Mouse (Mus musculus) urinary bladder, adult 2 months (tissue): Measurements from ENCODE around the gene Vps33a. TPM values are rescaled to one million over a fixed set of nuclear protein-coding genes. Genes with fewer than 3 reads are reported as not detected.
"Not testable (repeated sequence)": the region's sequence is repeated elsewhere in the genome, so short reads cannot be mapped to it uniquely, and the experiment has no call there.

Experiments
- DNase-seq: peaks from one replicate; pipeline ENCODE4 v3.0.0; 2022; ENCODE audit warnings: low spot score
- polyA plus RNA-seq: library from polyadenylated mRNA; depleted of rRNA; stranded (reverse); fragments of >200 nt; gene quantifications from 2 replicates; pipeline ENCODE4 v1.2.3, GENCODE M21; 2012; rRNA removed

The Vps33a gene
- polyA plus RNA-seq, 1 experiment: 14.6 TPM

- DNase-seq: no peak
These were observed 48.5 kb downstream of the Vps33a start for GRCm38 (mm10) chr5:123524393-123524750.

DNA sequence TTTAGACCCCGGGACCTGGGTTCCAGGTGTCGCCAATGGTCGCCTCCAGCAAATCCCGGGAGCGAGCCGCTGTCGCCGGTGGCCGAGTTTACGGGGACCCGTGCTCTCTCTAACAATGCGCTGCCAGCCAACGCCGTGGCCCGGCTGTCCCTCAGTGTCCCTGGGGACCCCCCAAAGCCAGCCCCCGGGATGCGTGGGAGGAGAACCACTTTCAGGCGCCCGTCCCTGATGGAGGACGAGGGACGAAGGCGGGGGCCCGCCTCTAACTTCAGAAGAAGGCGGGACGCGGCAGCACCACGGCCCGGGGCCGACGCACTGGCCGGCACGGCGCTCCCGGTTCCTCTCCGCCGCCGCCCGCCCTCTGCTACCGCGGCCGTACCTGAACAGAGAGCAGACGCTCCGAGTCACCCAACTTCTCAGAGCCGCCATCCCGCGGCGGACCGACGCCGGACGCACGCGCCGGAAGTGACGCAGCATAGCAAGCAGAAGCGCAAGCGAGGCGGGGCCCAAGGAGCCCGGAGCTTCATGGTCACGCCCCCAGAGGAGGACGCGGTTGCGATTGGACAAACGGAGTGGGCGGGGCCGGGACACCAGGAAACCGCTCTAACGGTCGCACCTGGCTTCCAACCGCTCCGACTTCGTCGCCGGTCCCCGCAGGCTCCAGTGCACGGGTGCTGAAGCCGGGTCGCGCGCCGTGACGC lies 49.0 kb downstream of the Vps33a start, which contains the start of gene Diablo:
TSS of gene Diablo (minus strand) at position 485 of the 701 bp plus-strand sequence.
- DNase-seq: peak; percentile 95

DNA sequence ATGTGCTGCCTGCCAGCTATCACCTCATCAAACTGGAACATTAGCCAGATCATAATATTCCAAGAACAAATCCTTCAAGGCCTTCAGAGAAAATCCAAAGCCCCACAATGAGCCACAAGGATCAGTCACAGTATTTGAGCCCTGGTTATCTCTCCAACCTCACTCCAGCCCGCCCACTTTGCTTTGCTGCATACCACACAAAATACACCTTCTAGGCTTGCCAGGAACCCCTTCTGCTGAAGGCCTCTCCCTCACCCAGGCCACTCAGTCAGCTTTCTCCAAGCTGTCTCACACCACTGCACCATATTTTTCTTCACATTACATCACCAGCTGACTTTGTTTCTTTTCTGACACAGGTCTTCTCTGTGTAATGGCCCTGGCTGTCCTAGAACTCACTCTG lies 50.7 kb downstream of the Vps33a start:
- no peak for DNase-seq

DNA sequence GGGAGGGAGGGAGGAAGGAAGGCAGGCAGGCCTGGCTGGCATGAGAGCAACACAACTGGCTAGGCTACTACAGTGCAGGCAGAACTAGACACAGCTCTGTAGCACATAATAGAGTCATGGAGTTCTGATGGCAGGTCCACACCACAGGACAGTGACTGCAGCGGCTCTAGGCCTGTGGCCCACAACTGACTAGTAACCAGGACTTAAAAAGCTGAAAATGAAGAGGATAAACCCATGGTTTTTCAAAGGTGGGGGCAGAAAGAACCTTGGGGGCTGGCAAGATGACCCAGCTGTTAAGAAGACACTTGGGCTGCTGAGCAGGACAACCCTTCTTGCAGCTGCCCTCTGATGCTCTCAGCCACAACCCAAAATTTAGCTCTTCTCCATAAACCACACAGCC lies 51.2 kb downstream of the Vps33a start:
- no peak for DNase-seq

GRCm38 (mm10) chr5:123520666-123521065 lies 52.2 kb downstream of the Vps33a start:
- DNase-seq: no peak

DNA sequence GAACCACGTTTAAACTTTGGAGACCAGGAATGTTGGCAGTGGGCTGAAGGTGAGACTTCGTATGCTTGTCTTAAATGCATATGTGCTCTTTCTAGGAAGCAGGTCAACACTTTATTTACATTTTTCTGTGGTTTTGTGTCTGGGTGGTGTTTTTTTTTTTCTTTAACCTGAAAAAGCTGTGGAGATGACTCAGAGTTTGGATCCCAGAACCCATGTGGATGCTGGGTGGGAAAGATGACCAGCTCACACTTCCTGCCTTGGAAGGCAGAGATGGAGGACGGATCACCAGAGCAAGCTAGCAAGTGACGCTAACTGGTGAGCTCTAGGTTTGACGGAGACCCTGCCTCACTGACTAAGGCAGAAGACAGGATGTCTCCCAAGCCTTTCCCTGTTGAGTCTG lies 58.0 kb downstream of the Vps33a start:
- no peak for DNase-seq

- DNase-seq: no peak
These were observed 60.7 kb downstream of the Vps33a start for GRCm38 (mm10) chr5:123512102-123512501.

DNA sequence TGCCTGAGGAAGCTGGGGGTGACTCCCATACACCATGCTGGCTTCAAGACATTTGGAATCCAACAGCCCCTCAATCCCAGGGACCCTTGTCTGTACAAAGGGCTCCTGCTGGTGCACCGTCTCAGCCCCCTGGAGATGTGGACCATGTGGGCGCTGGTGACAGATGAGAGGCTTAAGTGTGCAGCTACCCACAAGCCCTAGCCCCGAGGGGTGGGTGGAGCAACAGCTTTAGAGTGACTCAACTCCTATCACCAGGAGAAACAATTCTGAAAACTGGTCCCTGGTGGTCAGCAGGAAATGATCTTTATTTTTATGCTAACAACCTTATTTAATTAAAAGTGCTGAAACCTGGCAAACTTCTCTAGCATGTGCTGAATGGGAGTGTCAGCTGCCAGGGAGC lies 61.4 kb downstream of the Vps33a start:
- DNase-seq: not testable (repeated sequence)

GRCm38 (mm10) chr5:123510160-123510559 lies 62.7 kb downstream of the Vps33a start, which contains the start of gene B3gnt4:
B3gnt4 (plus strand) TSS chr5:123510460.
- no peak for DNase-seq

GRCm38 (mm10) chr5:123508921-123509320 lies 63.9 kb downstream of the Vps33a start:
- DNase-seq: no peak

DNA sequence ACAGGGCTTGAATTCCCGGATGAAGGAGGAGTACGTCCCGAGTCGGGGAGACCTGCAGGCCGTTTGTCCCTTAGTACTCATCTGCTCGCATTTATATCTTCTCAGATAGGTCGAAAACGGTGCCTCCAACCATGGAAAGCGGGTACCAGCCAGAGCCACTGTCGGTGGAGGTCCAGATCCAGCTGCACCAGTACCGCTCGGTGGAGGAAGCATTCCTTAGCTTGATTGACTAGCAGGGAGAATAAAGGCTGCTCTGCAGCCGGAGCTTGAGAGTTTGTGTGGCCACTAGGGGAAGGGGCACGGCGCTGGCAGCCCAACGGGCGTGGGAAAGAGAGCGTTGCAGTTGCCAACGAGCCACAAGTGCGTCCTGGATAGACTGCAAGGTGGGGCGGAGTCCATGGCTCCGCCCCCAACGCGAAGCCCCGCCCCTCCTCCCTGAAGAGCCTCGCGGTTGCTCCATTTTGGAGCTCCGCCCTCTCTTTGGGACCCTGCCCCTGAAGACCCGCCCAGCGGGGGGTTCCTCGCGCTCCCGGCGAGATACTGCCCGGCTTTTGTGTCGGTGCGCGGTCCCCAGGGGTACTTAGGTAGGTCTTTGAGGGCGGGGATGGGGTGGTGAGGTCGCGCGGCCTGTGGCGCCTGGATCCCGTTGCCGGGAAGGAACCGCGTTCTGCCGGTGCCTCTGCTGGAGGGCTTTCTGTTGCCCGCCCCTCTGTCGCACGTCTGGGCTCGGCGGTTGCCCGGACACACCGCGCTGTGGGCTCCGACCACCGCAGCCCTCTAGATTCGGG lies 64.7 kb downstream of the Vps33a start:
- DNase-seq: peak; percentile 43

GRCm38 (mm10) chr5:123501973-123502372 lies 70.9 kb downstream of the Vps33a start:
- no peak for DNase-seq

GRCm38 (mm10) chr5:123499717-123500116 lies 73.1 kb downstream of the Vps33a start:
- no peak for DNase-seq

DNA sequence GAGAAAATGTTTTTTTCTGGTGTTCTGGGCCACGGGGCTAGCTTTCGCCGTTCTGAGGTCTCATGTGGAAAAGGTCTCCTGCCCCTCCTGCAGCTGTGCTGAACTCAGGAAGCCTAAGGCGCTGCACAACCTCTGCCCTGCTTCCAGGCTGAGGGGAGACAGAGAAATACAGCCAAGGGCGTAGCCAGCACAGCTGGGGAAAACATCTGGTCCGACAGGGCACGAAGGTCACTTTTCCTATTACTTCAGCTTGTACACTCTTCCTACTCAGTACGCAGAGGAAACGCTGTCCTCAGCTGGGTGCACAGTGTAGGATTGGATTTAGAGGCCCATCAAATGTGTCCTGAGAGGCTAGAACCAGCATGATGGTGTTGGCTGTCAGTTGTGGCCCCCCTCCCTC lies 82.9 kb downstream of the Vps33a start:
- no peak for DNase-seq

DNA sequence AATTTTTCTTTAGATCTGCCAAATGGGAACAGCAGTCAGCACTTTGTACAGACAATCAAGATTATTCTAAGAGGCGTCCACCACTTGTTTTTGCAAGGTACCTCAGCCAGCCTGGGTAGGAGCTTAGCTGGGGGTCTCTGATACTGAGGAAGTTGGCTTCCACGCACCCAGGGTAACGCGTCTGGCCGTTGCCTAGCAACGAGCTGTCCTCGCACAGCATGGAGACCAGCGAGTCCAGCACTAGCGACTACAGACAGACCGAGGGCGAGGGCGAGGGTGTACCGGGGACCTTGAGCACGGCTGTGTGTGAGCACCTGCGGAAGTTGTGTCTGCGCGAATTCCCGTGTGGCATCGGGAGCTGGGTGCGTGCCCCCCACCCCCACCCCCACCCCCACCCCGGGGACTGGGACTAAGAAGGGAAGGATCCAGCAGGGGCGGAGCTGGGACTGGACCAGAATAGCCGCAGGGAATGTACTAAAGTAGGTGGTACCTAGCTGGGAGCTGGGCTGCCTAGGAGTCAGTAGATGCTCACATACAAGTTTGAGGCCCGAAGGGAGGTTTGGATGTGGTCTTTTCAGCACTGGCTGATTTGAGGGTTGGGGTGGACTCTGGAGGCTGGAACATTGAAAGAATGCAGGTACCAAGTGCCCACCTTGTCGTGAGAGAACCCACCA lies 83.6 kb downstream of the Vps33a start, which contains the start of the genes Lrrc43 and Il31:
TSS of gene Lrrc43 (plus strand) at position 194 of the 674 bp plus-strand sequence.
TSS of gene Il31 (minus strand) at position 378 of the 674 bp plus-strand sequence.
- no peak for DNase-seq

DNA sequence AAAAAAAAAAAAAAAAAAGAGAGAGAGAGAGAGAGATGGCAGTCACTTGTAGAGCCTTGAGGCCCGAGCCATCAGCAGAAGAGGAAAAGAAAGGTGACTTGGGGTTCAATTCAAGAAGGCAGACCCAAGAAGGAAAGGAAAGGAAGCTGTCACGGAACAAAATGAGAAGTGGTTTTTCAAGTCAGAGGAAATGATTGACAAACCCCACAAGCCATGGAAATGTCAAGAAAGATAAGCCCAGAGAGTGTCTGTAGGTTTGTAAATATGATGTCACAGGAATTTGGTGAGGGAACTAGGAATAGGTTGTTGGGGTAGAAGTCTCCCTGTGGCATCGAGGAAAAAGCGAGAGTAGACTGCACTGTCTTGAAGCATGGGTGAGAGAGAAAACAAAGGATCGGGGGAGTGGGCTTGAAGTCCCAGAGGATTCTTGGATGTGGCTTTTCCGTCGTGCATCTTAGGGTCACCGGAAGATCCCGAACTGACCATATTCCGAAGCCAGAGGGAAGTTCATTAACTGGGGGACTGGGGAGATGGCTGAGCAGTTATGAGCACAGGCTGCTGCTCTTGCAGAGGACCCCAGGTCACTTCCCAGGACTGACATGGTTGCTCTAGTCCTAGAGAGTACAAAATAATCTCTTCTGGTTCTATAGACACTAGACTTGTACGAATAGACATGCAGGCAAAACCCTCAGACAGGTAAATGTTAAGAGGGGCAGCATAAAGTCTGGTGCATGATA lies 85.0 kb downstream of the Vps33a start:
- DNase-seq: no peak

Other genes starting within 250 kb of the Vps33a start
- 10.5 and 14.8 TPM in 2 replicates for gene Bcl7a, start 229.2 kb downstream of the Vps33a start, polyA plus RNA-seq
- 27.6 and 28.0 TPM in 2 replicates for gene Mlxip, start 178.2 kb downstream of the Vps33a start, polyA plus RNA-seq
- gene Lrrc43, start 83.7 kb downstream of the Vps33a start, polyA plus RNA-seq: not detected in 2 replicates
- gene Il31, start 83.5 kb downstream of the Vps33a start, polyA plus RNA-seq: not detected in 2 replicates
- gene B3gnt4, start 62.6 kb downstream of the Vps33a start, polyA plus RNA-seq: 0.13 and 0.15 TPM in 2 replicates
- gene Diablo, start 48.9 kb downstream of the Vps33a start, polyA plus RNA-seq: 71.7 and 83.8 TPM in 2 replicates
- 0.51 and 1.1 TPM in 2 replicates for gene Gm49027, start 47.5 kb downstream of the Vps33a start, polyA plus RNA-seq
- 50.5 and 57.5 TPM in 2 replicates for gene Clip1, start 111.6 kb upstream of the Vps33a start, polyA plus RNA-seq
- gene Zcchc8, start 148.1 kb upstream of the Vps33a start, polyA plus RNA-seq: 45.2 and 46.8 TPM in 2 replicates
- 87.0 and 89.6 TPM in 2 replicates for gene Rsrc2, start 176.4 kb upstream of the Vps33a start, polyA plus RNA-seq
- gene Kntc1, start 176.7 kb upstream of the Vps33a start, polyA plus RNA-seq: 0.99 and 1.6 TPM in 2 replicates